Mouse (Mus musculus) intestine, postnatal 0 days (tissue): Measurements from ENCODE around the gene Figla. TPM values are rescaled to one million over a fixed set of nuclear protein-coding genes. Genes with fewer than 3 reads are reported as not detected.

ENCODE experiments used
- ATAC-seq: fragments of 200-750 bp; cut with Nextera tagmentation; 2 replicates; pipeline ENCODE4 v1.8.0; 2017; ENCODE audit warnings: mild to moderate bottlenecking, moderate TSS enrichment, moderate library complexity
- H3K27ac ChIP-seq: fragments of 300-500 bp; sonication (generic); 2 replicates; pipeline ENCODE4 v1.5.1; 2014; ENCODE audit warnings: mild to moderate bottlenecking, low read depth, low read length, moderate library complexity
- H3K27me3 ChIP-seq: fragments of 300-500 bp; sonication (generic); replicated peaks from 2 replicates; pipeline ENCODE4 v1.6.1; 2014; ENCODE audit warnings: low read length, mixed read lengths; ENCODE audit not compliant: control insufficient read depth, insufficient read depth
- H3K36me3 ChIP-seq: fragments of 300-500 bp; sonication (generic); 2 replicates; pipeline ENCODE4 v1.6.1; 2014; ENCODE audit warnings: mild to moderate bottlenecking, moderate library complexity; ENCODE audit not compliant: control insufficient read depth, insufficient read depth
- H3K4me1 ChIP-seq: fragments of 300-500 bp; sonication (generic); replicated peaks from 2 replicates; pipeline ENCODE4 v1.6.1; 2014; ENCODE audit warnings: antibody characterized with exemption, low read length, mixed read lengths; ENCODE audit not compliant: control insufficient read depth, insufficient read depth
- H3K4me2 ChIP-seq: fragments of 300-500 bp; sonication (generic); replicated peaks from 2 replicates; pipeline ENCODE4 v1.6.1; 2014; ENCODE audit warnings: low read depth, mild to moderate bottlenecking, moderate library complexity
- H3K4me3 ChIP-seq: fragments of 300-500 bp; sonication (generic); 2 replicates; pipeline ENCODE4 v1.5.1; 2014; ENCODE audit warnings: low read depth, low read length
- H3K9ac ChIP-seq: fragments of 300-500 bp; sonication (generic); 2 replicates; pipeline ENCODE4 v1.6.1; 2014; ENCODE audit warnings: mild to moderate bottlenecking, low read depth, low read length
- H3K9me3 ChIP-seq: fragments of 300-500 bp; sonication (generic); 2 replicates; pipeline ENCODE4 v1.6.1; 2016; ENCODE audit warnings: mixed run types; ENCODE audit not compliant: control insufficient read depth
- CTCF ChIP-seq: sonication (generic); IDR thresholded peaks from 2 replicates; pipeline ENCODE4 v1.5.1; 2016; ENCODE audit warnings: low read depth, mild to moderate bottlenecking, control low read depth, antibody characterized with exemption, moderate library complexity
- WGBS: fragments of 180-500 bp; shearing (Covaris S2); extraction: QIAGEN DNeasy Blood & Tissue Kit; methylation state at CpG from one replicate; pipeline ENCODE4 v1.1.7; 2014; 5-methylcytosine and 5-hydroxymethylcytosine counted together
- polyA plus RNA-seq: library from polyadenylated mRNA; unstranded; fragments of >200 nt; fragmentation: Nextera tagmentation; extraction: Ambion mirVana; gene quantifications from 2 replicates; pipeline ENCODE4 v1.2.1, GENCODE M21; 2015

Gene Figla
- polyA plus RNA-seq, 1 experiment from 2014 or later, result not detected

DNA sequence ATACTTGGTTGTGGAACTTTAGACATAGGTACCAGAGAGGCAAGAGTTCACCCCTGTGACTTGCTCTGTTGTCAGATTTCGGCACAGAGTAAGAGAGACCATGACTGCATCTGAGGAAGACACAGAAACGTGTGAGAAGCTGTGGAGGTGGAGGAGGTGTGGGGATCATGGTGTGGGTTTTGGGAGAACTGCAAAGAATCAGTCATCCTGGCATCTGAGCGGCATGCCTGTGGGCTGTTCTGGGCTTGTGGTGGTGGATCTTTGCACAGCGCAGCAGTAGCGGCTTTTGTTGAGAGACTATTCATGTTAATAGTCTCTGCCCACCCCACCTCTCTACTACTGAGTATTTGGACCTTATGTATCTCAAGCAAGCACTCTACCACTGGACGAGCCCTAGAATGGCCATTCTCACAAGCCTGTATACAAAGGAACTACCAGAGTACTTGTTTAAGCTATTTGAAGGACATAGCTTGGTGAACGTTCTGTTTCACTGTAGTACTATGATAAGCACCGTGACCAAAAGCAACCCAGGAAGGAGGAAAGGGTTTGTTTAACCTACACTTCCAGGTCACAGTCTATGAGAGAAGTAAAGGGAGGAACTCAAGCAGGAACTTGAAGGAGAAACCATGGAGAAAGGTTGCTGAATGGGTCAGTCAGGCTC lies 10.8 kb downstream of the Figla start:
- Histone ChIP-seq H3K27me3 (peaks cover 15% of the 10 kb centered on the region), H3K4me1 (no peaks in the 10 kb centered on the region), H3K4me2 (no peak overlapping the region), H3K9me3 (no peaks in the 10 kb centered on the region), H3K36me3 (no peaks in the 10 kb centered on the region), H3K27ac (no peak overlapping the region), H3K9ac (no peak overlapping the region), H3K4me3 (no peak overlapping the region)
- 71% methylated on average over 8 of the region's 8 CpGs for WGBS
- ATAC-seq, result no peak
- no peak for TF ChIP-seq CTCF

DNA sequence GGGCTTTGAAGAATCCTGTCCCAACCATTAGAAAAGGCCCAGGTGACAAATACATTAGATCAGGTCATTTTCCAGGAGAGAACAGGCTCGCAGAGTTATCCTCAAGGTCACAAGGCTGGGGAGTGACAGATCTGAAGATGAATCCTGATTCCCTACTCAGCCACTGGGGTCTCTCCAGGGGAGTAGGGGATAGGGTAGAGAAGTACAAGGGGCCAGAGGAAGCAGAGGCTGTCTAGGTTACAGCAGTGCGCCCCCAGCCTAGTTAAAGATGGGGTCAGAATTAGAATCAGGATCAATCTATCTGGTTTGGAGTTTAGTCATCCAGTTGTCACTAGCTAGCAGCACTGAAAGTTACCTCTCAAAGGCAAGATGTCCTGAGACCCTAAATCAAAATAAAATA lies 12.2 kb downstream of the Figla start:
- Histone ChIP-seq H3K4me1 (no peaks in the 10 kb centered on the region), H3K27ac (no peak overlapping the region), H3K4me2 (peak overlapping the region; percentile 73), H3K9me3 (no peaks in the 10 kb centered on the region), H3K9ac (no peak overlapping the region), H3K36me3 (no peaks in the 10 kb centered on the region), H3K27me3 (peaks cover 15% of the 10 kb centered on the region), H3K4me3 (no peak overlapping the region)
- no peak for TF ChIP-seq CTCF
- 71% methylated on average over 2 of the region's 2 CpGs for WGBS
- ATAC-seq, result no peak

DNA sequence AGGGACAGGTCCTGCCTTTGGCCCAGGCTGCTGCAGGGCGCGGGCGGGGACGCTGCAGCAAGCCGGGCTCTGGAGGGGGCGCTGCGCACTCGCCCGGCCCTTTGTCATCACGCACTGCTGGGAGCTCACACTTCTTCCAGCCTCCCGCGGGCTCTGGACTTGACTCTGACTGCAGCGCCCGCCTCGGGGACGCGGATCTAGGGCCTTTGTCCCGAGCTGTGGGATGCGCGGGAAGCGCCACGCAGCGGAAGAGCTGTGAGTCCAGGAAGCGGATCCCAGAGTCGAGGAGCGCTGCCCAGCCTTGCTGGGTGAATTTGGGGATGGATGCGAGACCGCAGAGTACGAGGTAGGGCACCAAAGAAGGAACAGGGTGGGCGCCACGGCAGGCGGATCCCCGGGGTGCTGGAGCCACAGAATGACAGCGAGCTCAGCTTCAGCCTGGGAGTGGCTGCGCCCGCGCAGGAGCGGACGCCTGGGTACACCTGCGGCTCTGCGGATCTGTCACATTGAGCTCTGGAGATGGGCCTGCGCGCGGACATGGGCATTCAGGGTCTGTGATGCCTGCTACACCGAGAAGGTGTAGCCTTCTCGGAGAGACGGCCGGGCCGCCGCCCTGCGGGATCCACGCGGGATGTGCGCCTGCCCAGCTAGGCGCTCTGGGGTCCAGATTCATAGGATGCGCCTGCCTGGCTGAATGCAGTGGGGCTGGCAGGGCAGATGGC lies 12.8 kb downstream of the Figla start, which contains the start of gene Add2:
Gene Add2, plus strand, starts transcription at position 81 of the 722 bp plus-strand sequence.
- ATAC-seq, result no peak
- Histone ChIP-seq H3K27me3 (peaks cover 15% of the 10 kb centered on the region), H3K36me3 (no peaks in the 10 kb centered on the region), H3K4me2 (peak within 1 kb of the TSS; percentile 73), H3K27ac (no peak within 1 kb of the TSS; the same call in 1 of the 2 replicates), H3K9me3 (no peaks in the 10 kb centered on the region), H3K4me3 (peak within 1 kb of the TSS; percentile 34), H3K9ac (no peak within 1 kb of the TSS), H3K4me1 (no peaks in the 10 kb centered on the region)
- TF ChIP-seq CTCF, result peak; percentile 49
- WGBS, result 1% methylated on average over 55 of the region's 56 CpGs

DNA sequence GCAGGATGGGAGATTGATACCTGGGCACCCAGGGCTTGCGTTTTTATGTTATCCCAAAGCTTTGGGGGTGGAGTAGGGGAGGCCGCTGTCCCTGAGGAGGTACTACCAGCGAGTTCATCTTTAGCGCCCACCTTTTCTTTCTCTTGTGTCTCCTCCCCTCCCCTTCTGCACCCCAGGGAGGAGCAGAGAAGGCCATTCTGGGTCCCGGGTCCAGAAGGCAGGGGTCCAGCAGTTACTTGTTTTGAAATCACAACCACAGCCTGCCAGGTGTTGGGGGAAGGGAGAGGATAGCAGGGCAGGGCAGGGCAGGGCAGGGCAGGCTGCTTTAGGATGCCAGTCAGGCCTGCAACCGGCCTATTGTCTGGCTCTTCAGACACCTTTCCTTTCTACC lies 13.3 kb downstream of the Figla start:
- Histone ChIP-seq H3K4me3 (peak overlapping the region; percentile 34; the same call in 1 of the 2 replicates), H3K9ac (no peak overlapping the region), H3K4me1 (no peaks in the 10 kb centered on the region), H3K27ac (no peak overlapping the region), H3K27me3 (peaks cover 15% of the 10 kb centered on the region), H3K36me3 (no peaks in the 10 kb centered on the region), H3K4me2 (peak overlapping the region; percentile 73), H3K9me3 (no peaks in the 10 kb centered on the region)
- no peak for ATAC-seq
- WGBS, result 15% methylated on average over 6 of the region's 6 CpGs
- TF ChIP-seq CTCF, result no peak

DNA sequence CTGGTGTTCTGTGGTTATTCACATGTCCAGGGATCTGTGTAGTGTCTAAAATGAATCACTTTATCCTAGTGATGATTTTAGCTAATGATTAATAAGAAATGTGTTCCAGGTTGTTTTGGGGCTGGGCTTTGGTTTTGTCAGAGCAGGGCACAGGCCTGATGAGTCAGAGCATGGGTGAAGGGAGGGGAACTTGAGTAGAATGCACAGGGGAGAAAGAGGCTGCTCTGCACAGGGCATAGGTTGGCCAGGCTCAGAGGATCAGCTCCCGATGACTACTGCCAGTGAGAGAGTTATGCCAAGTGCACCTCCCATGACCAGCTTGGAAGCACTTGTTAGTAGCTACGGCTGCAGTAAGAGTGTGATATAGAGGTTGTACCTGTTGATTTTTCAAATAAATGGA lies 15.6 kb downstream of the Figla start:
- Histone ChIP-seq H3K27ac (no peak overlapping the region), H3K4me1 (no peaks in the 10 kb centered on the region), H3K36me3 (no peaks in the 10 kb centered on the region), H3K4me3 (no peak overlapping the region), H3K9ac (no peak overlapping the region), H3K4me2 (no peak overlapping the region), H3K9me3 (no peaks in the 10 kb centered on the region), H3K27me3 (peaks cover 15% of the 10 kb centered on the region)
- no peak for TF ChIP-seq CTCF
- 67% methylated on average over 2 of the region's 2 CpGs for WGBS
- ATAC-seq, result no peak

DNA sequence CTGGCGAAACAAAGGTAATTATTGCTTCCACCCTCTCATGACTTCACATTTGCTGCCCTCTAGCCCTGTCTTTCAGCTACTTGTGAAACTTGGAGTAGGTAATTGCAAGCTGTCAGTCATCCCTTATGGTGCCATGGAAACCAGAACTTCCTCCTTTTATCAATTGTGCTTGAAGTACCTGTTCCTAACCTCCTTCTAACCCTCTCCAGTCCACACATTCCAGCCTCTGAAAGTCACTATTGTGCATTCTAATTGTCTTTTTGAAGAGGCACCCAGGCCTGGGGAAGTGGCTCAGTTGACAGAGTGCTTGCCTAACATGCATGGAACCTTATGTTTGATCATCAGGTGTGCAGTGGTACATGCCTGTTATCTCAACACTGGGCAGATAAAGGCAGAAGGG lies 17.7 kb downstream of the Figla start:
- ATAC-seq, result no peak
- no peak overlapping the region for H3K4me2 ChIP-seq
- no peak overlapping the region for H3K27ac ChIP-seq
- no peaks in the 10 kb centered on the region for H3K9me3 ChIP-seq
- no peak overlapping the region for H3K4me3 ChIP-seq
- H3K27me3 ChIP-seq, result peaks cover 8% of the 10 kb centered on the region
- no peaks in the 10 kb centered on the region for H3K36me3 ChIP-seq
- no peak for TF ChIP-seq CTCF
- no peak overlapping the region for H3K9ac ChIP-seq
- no peaks in the 10 kb centered on the region for H3K4me1 ChIP-seq
- 66% methylated on average over 1 of the region's 1 CpGs for WGBS
